Mouse (Mus musculus) heart, adult 2 months (tissue): ENCODE results near the gene Tiprl.

Experiments used
- CTCF ChIP-seq: fragments of 200-600 bp; IDR thresholded peaks from 2 replicates; pipeline ENCODE4 v1.8.1; 2022; ENCODE audit warnings: antibody characterized with exemption, mild to moderate bottlenecking, moderate library complexity
- POLR2A ChIP-seq: fragments of 200-500 bp; IDR thresholded peaks from 2 replicates; pipeline ENCODE4 v1.6.1; 2011; ENCODE audit warnings: mild to moderate bottlenecking, low read depth, low read length, control low read depth; ENCODE audit not compliant: insufficient read depth

GRCm38 (mm10) chr1:165274946-165275345, 38.1 kb upstream of the Tiprl start:
- TF ChIP-seq POLR2A (no peak), CTCF (no peak)
